Mouse (Mus musculus) megakaryocyte-erythroid progenitor cell, adult 5-6 weeks (primary cell): Measurements from ENCODE around the gene Tmem231. TPM values are rescaled to one million over a fixed set of nuclear protein-coding genes. Genes with fewer than 3 reads are reported as not detected.
A peak's percentile ranks its signal among the peaks of the same experiment; 100 is the strongest.
"Not testable (repeated sequence)": the region's sequence is repeated elsewhere in the genome, so short reads cannot be mapped to it uniquely, and the experiment has no call there.

ENCODE experiments used
- ATAC-seq: replicated peaks from 2 replicates; pipeline ENCODE4 v1.8.0; 2016; ENCODE audit warnings: mild to moderate bottlenecking, inconsistent platforms; ENCODE audit not compliant: severe bottlenecking, poor library complexity, low FRiP score, low TSS enrichment
- total RNA-seq, 2 experiments: library from RNA; stranded (forward) in 1 of 2; stranded (reverse) in 1 of 2; fragments of 200-1000, 215-1000 nt in 1 of 2; fragments of >200 nt in 1 of 2; fragmentation: Nextera tagmentation in 1 of 2; gene quantifications; 2 replicates each; pipeline ENCODE4 v1.2.3; 2014 to 2017

Tmem231 gene
- total RNA-seq, 2 experiments from 2014 or later = 2.1 to 3.9 TPM

GRCm38 (mm10) chr8:111951936-111952335 lies 18.3 kb upstream of the Tmem231 start:
- no peak for ATAC-seq

- ATAC-seq = no peak
Measured at GRCm38 (mm10) chr8:111951317-111951716, 17.6 kb upstream of the Tmem231 start.

GRCm38 (mm10) chr8:111950846-111951245 lies 17.2 kb upstream of the Tmem231 start:
- no peak for ATAC-seq

- ATAC-seq = no peak
Measured at GRCm38 (mm10) chr8:111947954-111948353, 14.3 kb upstream of the Tmem231 start.

GRCm38 (mm10) chr8:111947144-111947543 lies 13.5 kb upstream of the Tmem231 start:
- ATAC-seq = no peak

GRCm38 (mm10) chr8:111943544-111943943 lies 9.9 kb upstream of the Tmem231 start:
- ATAC-seq = no peak

- ATAC-seq = peak; percentile 72
Measured at GRCm38 (mm10) chr8:111941101-111941454, 7.4 kb upstream of the Tmem231 start.

GRCm38 (mm10) chr8:111940171-111941100 lies 6.8 kb upstream of the Tmem231 start, which contains the start of gene Gabarapl2:
Gabarapl2 (plus strand) TSS chr8:111940703.
- peak; percentile 92 for ATAC-seq

- peak; percentile 78 for ATAC-seq
Measured at GRCm38 (mm10) chr8:111939516-111940142, 5.9 kb upstream of the Tmem231 start.

GRCm38 (mm10) chr8:111938076-111938985 lies 4.7 kb upstream of the Tmem231 start:
- not testable (repeated sequence) for ATAC-seq

GRCm38 (mm10) chr8:111937184-111937583 lies 3.5 kb upstream of the Tmem231 start:
- ATAC-seq = no peak

- ATAC-seq = no peak
Measured at GRCm38 (mm10) chr8:111934201-111934600, 520 bp upstream of the Tmem231 start.

- peak; percentile 73 for ATAC-seq
Measured at GRCm38 (mm10) chr8:111932580-111933336, 923 bp downstream of the Tmem231 start.

- no peak for ATAC-seq
Measured at GRCm38 (mm10) chr8:111931721-111932120, 2.0 kb downstream of the Tmem231 start.

- ATAC-seq = peak; percentile 85
Measured at GRCm38 (mm10) chr8:111929648-111930344, 3.9 kb downstream of the Tmem231 start.

GRCm38 (mm10) chr8:111924976-111925375 lies 8.7 kb downstream of the Tmem231 start:
- ATAC-seq = peak; percentile 28; the same call in 1 of the 2 replicates

- peak; percentile 87 for ATAC-seq
Measured at GRCm38 (mm10) chr8:111923383-111923804, 10.3 kb downstream of the Tmem231 start.

GRCm38 (mm10) chr8:111920971-111921370 lies 12.7 kb downstream of the Tmem231 start:
- no peak for ATAC-seq
